Mouse (Mus musculus): ENCODE data around the gene Brwd3. TPM values are rescaled to one million over a fixed set of nuclear protein-coding genes. Genes with fewer than 3 reads are reported as not detected.

Brwd3 gene
- total RNA-seq (2014; fragmentation: Nextera tagmentation), result 10.3 and 16.0 TPM in 2 replicates
- total RNA-seq (2017), result 9.5 and 9.7 TPM in 2 replicates

DNA sequence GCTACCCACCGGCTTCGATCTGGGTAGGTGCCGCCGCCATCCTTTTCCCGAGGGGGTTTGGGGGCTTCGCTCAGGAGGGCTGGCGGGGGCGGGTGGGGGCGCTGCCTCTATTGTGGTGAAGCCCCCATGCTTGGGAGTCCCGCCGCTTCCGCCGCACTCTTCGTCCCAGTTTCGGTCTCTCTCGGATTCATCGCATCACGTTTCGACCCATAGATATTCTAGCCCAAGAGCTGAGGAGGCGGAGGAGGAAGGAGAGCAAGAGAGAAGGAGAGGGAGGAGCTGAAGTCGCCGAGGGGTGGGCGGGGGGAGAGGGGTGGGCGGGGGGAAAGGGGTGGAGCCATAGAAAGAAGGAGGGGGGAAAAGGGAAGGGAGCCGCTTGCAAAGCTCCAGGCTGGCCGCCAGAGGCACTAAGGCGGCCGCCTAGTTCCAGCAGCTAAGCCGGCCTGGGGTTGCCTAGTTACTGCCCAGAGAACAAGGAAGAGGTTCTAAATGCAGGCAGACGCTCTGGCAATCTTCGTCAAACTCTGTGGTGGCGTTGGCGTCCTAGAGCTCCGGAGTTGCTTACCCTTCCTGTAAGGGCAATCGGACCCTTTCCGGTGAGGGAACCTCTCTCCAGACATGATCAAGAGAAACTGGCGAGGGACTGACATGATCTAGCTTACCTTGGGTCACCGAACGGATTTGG, at the start of gene Brwd3:
TSS of gene Brwd3 (minus strand) at position 283 of the 685 bp plus-strand sequence.
- peak; percentile 93 for ATAC-seq (replicated peaks; ENCODE audit: low FRiP score, low TSS enrichment, poor library complexity, severe bottlenecking)

DNA sequence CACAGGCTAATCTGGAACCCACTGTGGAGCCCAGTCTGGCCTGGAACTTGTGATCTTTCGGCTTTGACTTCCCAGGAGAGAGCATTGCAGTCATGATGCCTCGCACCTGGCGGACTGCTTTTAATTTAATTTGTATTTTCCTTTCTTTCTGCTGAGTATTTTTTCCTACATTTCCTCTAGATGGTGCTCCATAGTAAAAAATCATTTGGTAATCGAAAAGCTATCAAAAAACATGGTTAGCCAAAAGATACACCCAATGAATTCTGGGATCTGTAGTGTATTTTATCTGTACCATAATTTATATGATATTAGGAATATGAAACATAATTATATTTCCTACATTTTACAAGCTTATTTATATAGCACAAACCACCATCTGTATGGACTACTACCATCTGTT, 28.5 kb upstream of the Brwd3 start:
- no peak for ATAC-seq (replicated peaks; ENCODE audit: low FRiP score, low TSS enrichment, poor library complexity, severe bottlenecking)

DNA sequence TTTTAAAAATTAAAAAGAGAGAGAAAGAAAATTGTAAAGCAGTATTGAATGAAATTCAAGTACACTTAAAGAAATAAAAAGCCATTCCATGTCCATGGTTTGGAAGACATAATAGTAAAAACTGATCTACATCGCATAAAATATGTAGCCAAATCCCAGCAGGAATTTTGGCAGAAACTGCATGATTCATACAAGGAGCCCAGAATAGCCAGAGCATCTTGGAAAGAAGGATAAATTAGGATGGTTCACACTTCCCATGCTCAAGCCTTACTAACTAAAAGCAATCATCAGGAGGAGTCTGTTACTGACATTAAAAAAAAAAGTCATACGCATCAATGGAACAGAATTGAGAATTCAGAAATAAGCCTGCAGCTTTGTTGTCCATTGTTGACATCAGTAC, 8.5 kb upstream of the Brwd3 start:
- no peak for ATAC-seq (replicated peaks; ENCODE audit: low FRiP score, low TSS enrichment, poor library complexity, severe bottlenecking)

DNA sequence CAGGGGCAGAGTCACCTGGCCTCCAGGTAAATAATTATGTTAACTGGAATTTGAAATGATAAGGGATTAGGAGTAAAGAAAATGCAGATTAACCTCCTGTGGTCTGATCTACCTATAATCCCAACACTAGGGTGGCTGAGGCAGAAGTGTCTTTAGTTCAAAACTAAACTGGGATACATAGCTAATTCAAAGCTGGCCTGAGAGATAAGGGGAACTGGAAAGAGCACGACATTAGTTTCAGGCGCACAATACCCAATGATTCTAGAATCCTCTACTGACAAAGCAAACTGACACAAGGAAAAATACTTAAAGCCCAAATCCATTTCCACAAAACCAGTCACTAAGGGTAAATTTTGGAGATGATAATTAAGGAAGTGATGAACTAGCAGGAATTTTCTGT, 2.2 kb upstream of the Brwd3 start:
- peak; percentile 50; the same call in 1 of the 2 replicates for ATAC-seq (replicated peaks; ENCODE audit: low FRiP score, low TSS enrichment, poor library complexity, severe bottlenecking)

DNA sequence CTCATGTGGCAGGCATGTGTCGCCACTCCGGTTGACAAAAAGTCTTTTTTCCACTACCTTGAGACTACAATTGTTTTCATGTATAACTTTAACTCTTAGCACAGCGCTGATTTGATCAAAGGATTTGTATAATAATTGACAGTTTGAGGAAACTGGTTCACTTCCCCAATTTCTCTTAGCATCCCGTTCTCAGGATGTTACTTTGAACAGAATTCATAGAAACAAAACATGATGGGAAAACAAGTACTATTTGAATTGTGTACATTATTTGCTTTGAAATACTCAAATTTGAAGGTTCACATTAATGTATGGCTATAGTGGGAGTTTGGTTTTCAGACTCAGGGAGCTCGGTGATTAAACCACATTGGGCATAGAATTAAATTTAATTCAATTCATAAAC, 1.1 kb upstream of the Brwd3 start:
- no peak for ATAC-seq (replicated peaks; ENCODE audit: low FRiP score, low TSS enrichment, poor library complexity, severe bottlenecking)

DNA sequence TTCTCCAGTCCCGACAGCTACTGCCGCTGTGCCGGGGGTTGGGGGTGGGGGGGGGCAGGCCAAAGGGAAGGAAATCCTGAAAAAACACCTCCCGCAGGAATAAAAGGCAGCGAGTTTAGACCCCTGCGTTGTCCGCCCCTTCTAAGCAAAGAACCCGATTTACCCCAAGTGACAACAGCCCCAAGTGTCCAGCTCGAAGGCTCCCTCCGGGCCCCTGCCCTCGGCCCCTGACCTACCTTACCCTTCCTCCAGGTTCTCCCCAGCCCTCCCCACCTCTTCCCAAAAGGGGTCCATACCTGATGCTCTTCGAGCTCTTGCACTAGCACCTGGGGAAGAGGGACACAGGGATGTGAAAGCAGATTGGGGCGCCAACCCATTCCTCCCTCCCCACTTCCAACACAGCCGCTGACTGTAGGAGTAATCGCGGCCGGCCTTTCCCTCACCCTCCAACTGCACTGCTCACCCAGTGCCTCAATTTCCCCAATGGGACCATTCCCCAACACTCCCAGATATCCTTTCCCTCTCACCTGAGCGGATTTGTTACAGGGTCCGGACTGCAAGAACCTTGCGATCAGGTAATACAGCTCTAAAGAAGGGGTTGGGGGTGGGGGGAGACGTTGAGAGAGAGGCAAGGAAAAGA, 671 bp downstream of the Brwd3 start:
- no peak for ATAC-seq (replicated peaks; ENCODE audit: low FRiP score, low TSS enrichment, poor library complexity, severe bottlenecking)

DNA sequence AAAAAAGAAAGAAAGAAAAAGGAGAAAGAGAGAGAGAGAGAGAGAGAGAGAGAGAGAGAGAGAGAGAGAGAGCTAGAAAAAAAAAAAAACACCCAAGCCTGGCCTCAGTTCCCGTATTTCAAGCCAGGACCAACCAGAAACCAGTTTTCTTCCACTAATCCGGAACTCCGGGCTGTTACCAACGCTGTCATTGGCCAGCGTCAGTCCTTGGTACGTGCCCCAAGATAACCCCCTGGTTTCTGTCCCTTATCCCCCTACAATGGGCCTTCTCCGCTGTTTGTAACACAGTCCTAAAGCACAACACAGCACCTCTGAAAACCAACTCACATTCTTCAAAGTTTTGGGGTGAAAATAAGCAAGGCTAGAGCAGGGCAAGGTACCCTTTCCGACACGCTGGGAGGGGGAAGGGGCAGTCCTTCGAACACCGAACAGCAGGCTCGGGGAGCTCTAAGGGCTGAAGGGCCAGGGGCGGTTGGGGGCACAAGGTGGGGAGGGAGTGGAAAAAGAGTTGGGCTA, 1.4 kb downstream of the Brwd3 start:
- ATAC-seq (replicated peaks; ENCODE audit: low FRiP score, low TSS enrichment, poor library complexity, severe bottlenecking), result peak; percentile 88

DNA sequence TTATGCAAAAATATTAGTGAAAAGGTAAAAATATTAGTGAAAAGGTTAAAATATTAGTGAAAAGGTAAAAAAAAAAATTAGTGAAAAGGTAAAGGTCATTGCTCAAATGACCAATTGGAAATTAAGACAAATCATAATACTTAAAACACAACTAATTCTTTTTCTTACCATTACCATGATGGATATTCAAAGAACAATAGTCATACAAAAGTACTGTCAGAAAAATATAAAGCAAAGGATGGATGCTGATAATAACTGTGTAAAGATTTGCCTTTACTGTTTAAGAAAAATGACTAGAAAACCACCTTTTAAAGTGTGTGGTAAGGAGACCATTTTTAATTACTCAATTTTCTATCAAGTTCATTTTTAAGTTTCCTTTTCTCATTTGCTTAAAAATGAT, 2.9 kb downstream of the Brwd3 start:
- ATAC-seq (replicated peaks; ENCODE audit: low FRiP score, low TSS enrichment, poor library complexity, severe bottlenecking), result no peak

DNA sequence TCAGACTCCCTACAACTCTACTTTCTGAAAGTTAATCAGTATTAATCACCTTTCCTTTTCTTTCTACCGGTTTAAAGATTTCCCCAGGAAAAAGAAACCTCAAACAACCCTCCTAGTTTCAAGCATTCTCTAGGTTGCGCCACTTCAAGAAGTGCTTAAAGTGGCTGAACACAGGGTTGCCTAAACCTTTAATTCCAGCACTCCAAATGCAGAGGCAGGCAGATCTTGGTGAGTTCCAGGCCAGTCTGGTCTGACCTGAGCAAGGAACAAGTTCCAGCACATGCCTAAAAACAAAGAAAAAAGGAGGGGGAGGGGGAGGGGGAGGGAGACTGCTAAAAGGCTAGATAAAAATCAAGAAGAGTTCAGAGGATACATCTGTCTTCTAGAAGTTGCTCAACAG, 6.1 kb downstream of the Brwd3 start:
- ATAC-seq (replicated peaks; ENCODE audit: low FRiP score, low TSS enrichment, poor library complexity, severe bottlenecking), result no peak

DNA sequence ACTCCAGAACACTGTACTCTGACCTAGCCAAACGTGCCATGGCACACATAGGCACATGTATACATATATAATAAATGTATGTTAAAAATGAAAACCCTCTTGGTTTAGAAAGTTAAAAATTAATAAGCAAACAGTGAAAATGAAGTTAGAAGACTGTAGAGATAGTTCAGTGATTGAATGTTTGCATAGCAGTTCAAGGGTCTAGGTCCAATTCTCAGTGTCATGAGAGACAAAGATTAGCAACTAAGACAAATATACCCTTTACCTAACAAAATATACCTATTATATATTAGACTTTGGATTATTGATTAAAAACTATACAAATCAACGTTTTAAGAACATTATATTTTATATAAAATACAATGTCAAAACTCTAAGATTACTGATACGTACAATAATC, 36.9 kb downstream of the Brwd3 start:
- ATAC-seq (replicated peaks; ENCODE audit: low FRiP score, low TSS enrichment, poor library complexity, severe bottlenecking), result no peak

DNA sequence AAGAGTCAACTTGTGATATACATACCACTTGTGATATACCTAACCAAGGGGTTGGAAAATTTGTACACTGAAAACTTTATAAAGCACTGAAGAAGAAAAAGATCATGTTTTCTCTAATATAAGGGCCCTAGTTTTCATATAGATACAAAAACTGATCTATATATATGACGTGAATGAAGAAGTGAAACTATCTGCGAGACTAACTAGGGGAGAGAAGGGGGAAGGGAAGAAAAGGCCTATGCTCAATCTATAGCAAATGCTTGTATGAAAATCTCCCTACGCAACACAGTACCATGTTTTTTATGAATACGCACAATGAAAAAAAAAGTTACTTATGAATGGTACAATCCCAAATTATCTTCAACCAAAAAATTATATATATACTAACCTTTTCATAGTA, 50.4 kb downstream of the Brwd3 start:
- ATAC-seq (replicated peaks; ENCODE audit: low FRiP score, low TSS enrichment, poor library complexity, severe bottlenecking), result no peak

DNA sequence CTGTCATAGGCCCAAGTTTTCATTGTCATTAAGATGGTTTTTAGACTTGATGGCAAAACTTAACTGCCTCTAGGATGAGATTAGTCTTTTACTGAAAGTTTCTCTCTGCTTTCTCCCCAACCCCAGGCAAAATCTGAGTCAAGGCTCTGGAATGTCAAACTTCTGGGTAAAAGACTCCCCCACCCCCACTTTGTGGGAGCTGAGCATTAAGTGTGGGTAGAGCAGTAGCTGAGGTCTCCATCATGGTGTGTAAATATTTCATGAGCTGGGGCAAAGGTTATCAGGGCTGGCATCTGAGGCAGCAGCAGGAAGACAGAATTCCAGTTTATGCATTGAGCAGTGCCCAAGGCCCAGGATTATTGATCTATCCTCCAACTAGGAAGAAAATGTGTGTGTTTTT, 102.4 kb downstream of the Brwd3 start:
- ATAC-seq (replicated peaks; ENCODE audit: low FRiP score, low TSS enrichment, poor library complexity, severe bottlenecking), result no peak

DNA sequence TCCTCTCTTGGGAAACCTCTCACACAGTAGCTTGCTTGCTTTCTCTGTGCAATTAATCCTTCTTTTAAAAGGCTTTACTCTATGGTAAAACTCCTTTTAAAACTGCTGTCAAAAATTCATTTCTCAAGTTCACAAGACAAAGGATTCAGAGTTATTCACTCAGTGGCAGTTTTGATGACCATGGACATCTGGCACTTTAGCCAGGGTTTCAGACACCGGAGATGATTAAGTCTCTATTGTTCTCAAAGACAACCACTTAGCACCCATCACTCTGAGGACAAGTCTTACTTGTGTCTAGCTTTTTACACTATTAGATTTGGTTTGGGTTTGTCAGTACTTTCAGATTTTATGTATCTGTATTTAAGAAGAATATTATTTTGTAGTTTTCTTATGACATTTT, 104.6 kb downstream of the Brwd3 start:
- ATAC-seq (replicated peaks; ENCODE audit: low FRiP score, low TSS enrichment, poor library complexity, severe bottlenecking), result no peak

DNA sequence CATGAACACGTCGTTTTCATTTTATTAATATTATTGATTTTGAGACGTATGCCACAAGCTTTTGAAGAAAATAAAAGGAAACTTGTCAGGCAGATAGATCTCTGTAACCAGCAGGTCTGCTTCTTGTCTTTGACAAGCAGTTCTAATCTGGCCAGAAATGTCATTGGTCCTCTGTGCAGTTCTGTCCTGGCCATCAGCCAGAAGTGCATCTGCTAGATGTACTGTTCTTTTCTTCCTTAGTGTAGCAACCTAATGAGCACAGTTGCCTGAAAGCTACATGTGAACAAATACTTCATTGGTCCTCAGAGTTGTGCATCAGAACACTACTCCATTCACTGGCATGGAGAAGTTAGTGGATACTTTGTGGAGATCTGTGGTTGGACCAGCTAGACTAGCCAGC, 105.1 kb downstream of the Brwd3 start:
- peak; percentile 41; the same call in 1 of the 2 replicates for ATAC-seq (replicated peaks; ENCODE audit: low FRiP score, low TSS enrichment, poor library complexity, severe bottlenecking)

DNA sequence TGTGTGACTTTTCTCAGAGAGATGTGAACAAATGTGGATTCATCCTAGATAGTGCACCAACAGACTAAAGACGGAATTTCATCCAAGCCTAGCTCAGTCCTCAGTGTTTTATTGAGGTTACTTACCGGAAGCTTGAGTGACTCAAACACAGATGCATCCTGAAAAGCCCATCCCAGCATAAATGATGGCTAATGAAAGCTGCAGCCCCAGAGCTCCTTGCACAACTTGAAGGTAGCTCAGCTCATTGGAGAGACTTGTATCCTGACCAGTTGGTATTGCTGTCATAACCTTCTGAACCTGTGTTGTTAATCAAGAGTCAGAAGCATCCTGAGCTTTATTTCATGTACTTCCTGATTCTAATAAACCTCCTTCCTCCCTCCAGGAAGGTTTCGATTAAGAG, 105.8 kb downstream of the Brwd3 start:
- ATAC-seq (replicated peaks; ENCODE audit: low FRiP score, low TSS enrichment, poor library complexity, severe bottlenecking), result no peak

DNA sequence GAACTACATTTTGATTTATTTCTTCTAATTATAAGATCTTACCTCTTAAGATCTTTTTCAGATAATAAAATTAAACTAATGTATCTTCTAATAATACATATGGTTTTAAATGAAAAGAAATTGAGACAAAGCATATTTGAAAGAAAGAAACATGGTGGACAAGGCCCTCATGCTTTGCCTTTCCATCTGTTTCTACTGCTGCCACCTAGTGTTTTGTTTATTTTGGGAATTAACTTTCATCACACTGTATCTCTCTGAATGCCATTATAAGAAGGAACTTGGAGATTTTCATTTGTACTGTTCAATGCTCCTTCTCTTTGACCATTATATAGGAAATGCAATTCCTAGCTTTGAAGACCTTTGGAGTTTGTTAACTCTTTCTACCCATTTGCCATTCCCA, 109.9 kb downstream of the Brwd3 start:
- ATAC-seq (replicated peaks; ENCODE audit: low FRiP score, low TSS enrichment, poor library complexity, severe bottlenecking), result no peak

DNA sequence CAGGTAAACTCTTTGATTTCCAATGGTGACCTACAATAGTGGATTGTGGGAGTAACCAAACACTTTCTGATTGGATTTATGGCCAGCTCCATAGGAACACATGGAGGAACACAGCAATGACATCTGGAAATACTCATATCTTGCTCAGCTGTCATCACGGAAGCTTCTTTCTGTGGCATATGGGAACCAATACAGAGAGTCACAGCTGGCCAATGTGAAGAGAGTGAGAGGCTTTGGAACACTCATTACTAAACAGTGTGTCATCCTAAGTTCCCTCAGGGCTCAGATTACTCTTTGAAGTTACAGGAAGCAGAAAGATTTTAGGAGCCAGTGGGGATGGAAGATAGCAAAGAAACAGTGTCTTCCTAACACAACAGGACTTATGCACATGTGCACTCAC, 111.7 kb downstream of the Brwd3 start:
- no peak for ATAC-seq (replicated peaks; ENCODE audit: low FRiP score, low TSS enrichment, poor library complexity, severe bottlenecking)

DNA sequence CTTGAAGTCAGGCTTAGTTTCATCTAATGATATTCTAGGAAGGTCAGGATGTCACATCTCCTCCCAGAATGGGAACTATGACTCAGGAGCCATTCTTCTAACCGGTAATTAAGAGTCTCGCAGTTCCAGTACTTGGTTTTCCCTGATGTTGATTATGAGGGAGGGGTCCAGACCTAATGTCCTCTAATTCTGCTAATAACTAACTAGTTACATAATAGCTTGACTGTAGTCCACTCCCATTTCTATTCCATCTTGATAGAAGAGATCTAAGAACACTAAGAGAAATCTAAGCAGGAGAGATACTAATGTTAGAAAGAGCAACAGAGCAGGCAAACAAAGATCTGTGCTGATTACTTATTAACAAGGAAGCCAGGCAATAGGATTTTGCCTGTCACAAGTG, 129.9 kb downstream of the Brwd3 start:
- no peak for ATAC-seq (replicated peaks; ENCODE audit: low FRiP score, low TSS enrichment, poor library complexity, severe bottlenecking)

Measured in megakaryocyte-erythroid progenitor cell, adult 5-6 weeks (primary cell).